Mouse (Mus musculus): Measurements from ENCODE around the gene Atxn2. TPM values are rescaled to one million over a fixed set of nuclear protein-coding genes. Genes with fewer than 3 reads are reported as not detected.

Gene Atxn2
- polyA plus RNA-seq (2012; ENCODE audit: insufficient read depth, low replicate concordance) = 42.8 and 45.7 TPM in 2 replicates

DNA sequence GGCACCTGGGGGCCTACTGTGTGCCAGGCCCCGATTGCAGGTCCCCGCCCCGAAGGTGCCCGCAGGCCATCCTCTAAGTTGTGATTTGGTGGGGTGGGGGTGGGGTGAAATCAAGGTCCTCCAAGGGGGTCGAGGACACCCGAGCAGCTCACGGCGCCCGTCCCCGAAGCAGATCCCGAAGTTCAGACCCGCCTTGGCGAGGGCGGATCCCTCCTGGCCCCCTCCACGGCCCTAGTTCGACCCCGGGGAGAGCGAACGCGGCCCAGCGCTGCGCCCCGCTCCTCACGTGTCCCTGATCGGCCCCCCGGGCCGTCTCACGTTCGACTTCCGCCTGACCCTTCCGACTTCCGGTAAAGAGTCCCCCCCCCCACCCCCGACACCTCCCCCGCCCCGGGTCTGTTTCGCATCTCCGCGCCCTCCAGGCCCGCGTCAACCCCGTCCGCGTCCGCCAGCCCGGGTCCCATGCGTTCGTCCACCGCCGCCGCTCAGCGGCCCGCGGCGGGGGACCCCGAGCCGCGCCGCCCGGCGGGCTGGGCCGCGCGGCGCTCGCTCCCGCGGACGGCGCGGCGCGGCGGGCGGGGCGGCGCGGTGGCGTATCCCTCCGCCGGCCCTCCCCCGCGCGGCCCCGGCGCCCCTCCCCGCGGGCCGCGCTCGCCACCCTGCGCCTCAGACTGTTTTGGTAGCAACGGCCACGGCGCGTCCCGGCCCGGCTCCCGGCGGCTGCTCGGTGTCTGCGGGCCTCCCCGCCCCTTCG, at the start of gene Atxn2:
Atxn2 (plus strand) TSS at position 164 of the 754 bp plus-strand sequence.
- H3K9me3 ChIP-seq = no peaks in the 10 kb centered on the region
- H3K27me3 ChIP-seq (replicated peaks) = no peaks in the 10 kb centered on the region
- H3K4me3 ChIP-seq (replicated peaks) = peak within 1 kb of the TSS; percentile 98
- peaks cover 40% of the 10 kb centered on the region for H3K4me1 ChIP-seq
- H3K36me3 ChIP-seq (replicated peaks; ENCODE audit: low read length) = peaks cover 15% of the 10 kb centered on the region
- TF ChIP-seq FLI1 (IDR thresholded peaks at IDR 0.05; ENCODE audit: low read length) = no peak

DNA sequence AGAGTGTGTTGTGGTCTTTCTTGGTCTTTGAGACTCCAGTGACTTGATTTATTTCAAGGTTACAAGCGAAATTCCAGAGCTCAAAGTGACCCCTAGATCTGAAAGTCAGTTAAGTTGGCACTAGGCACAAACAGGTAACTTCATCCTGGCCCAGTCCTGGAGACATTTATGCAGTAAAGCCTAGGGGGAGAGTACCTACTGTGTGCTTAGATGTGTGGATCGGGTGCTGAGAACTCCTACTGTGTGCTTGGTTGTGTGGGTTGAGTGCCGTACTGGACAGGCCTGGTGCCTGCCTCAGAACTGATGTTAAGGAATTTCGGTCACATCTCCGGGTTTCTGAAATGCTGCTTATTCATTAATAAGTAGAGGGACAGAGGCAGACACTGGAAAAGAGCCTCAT, 49.6 kb upstream of the Atxn2 start:
- Histone ChIP-seq H3K4me1 (peaks cover 46% of the 10 kb centered on the region), H3K27me3 (replicated peaks) (no peaks in the 10 kb centered on the region), H3K36me3 (replicated peaks; ENCODE audit: low read length) (peaks cover 47% of the 10 kb centered on the region), H3K9me3 (no peaks in the 10 kb centered on the region), H3K4me3 (replicated peaks) (peak overlapping the region; percentile 98)
- no peak for TF ChIP-seq FLI1 (IDR thresholded peaks at IDR 0.05; ENCODE audit: low read length)

DNA sequence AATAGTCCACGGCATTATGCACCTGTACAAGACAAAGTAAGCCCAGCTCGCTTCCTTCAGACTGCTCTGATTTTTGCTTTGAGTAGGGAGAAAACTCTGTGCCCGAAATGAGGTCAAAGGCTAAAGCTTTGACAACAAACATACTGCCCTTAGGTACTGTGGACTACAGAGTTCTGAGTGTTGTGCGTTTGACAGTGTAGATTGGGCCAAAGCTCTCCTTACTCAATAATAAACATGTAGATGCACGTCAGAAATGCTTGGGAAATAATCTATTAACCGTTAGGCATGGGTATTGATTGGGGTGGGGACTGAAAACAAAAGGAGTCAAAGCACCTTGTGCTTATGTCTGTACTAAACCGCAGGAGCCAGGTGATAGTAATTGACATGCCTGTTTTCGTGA, 47.7 kb upstream of the Atxn2 start:
- peaks cover 59% of the 10 kb centered on the region for H3K4me1 ChIP-seq
- H3K9me3 ChIP-seq = no peaks in the 10 kb centered on the region
- peaks cover 67% of the 10 kb centered on the region for H3K36me3 ChIP-seq (replicated peaks; ENCODE audit: low read length)
- no peak overlapping the region for H3K4me3 ChIP-seq (replicated peaks)
- no peak for TF ChIP-seq GATA1 (IDR thresholded peaks at IDR 0.05; ENCODE audit: borderline replicate concordance, low read length)
- TF ChIP-seq FLI1 (IDR thresholded peaks at IDR 0.05; ENCODE audit: low read length) = no peak
- H3K27me3 ChIP-seq (replicated peaks) = no peaks in the 10 kb centered on the region

DNA sequence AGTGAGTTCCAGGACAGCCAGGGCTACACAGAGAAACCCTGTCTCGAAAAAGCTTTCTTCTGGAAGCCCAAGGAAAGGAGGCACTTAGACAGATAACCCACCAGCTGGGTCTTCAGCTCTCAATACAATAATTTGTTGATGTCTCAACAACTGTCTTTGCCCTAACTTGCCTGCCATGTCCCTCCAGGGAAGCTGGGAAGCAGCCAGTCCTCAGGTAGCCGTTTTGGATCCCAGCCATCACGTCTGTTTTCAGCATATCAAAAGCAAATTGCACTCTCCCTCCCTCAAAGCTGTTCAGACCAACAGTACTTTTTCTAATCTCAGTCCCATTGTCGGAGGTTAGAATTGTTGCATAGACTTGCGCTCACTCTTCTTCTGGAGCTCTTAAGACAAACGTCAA, 47.1 kb upstream of the Atxn2 start:
- no peak for TF ChIP-seq FLI1 (IDR thresholded peaks at IDR 0.05; ENCODE audit: low read length)
- TF ChIP-seq GATA1 (IDR thresholded peaks at IDR 0.05; ENCODE audit: borderline replicate concordance, low read length) = no peak
- no peak overlapping the region for H3K4me3 ChIP-seq (replicated peaks)
- no peaks in the 10 kb centered on the region for H3K9me3 ChIP-seq
- no peaks in the 10 kb centered on the region for H3K27me3 ChIP-seq (replicated peaks)
- H3K4me1 ChIP-seq = peaks cover 59% of the 10 kb centered on the region
- H3K36me3 ChIP-seq (replicated peaks; ENCODE audit: low read length) = peaks cover 73% of the 10 kb centered on the region

DNA sequence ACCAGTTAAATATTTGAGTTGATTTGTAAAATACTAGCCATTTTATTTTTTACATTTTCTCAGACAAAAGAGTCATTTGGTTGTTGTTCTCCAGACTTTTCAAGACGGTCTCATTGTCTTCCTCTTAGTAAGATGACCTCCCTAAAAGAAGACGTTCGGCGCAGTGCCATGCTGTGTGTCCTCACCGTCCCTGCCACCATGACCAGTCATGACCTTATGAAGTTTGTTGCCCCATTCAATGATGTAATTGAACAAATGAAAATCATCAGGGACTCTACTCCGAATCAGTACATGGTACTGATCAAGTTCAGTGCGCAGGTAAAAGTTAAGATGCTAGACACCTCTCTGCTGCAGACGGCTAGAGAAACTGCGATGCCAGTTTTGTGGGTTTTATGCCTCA, 46.2 kb upstream of the Atxn2 start:
- H3K4me1 ChIP-seq = peaks cover 56% of the 10 kb centered on the region
- peaks cover 80% of the 10 kb centered on the region for H3K36me3 ChIP-seq (replicated peaks; ENCODE audit: low read length)
- no peaks in the 10 kb centered on the region for H3K9me3 ChIP-seq
- TF ChIP-seq FLI1 (IDR thresholded peaks at IDR 0.05; ENCODE audit: low read length) = no peak
- no peak for TF ChIP-seq GATA1 (IDR thresholded peaks at IDR 0.05; ENCODE audit: borderline replicate concordance, low read length)
- no peaks in the 10 kb centered on the region for H3K27me3 ChIP-seq (replicated peaks)
- H3K4me3 ChIP-seq (replicated peaks) = no peak overlapping the region

DNA sequence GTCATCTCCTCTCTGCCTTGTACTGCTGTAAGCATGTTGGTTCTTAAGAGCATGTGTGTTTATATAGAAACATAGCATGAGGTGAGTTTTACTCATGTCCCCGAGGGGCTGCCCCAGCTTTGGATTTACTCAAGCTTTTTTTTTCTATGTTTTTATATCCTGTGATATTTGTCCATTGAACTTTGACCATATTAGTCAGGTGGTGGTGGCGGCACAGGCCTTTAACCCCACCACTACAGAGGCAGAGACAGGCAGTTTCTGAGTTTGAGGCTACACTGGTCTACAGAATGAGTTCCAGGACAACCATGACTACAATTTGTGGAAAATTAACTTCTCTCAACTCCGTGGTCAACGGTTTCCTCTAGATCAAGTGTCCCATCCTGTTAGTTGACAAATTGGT, 44.1 kb upstream of the Atxn2 start:
- Histone ChIP-seq H3K27me3 (replicated peaks) (no peaks in the 10 kb centered on the region), H3K4me3 (replicated peaks) (peak overlapping the region; percentile 69), H3K4me1 (peaks cover 60% of the 10 kb centered on the region), H3K36me3 (replicated peaks; ENCODE audit: low read length) (peaks cover 93% of the 10 kb centered on the region), H3K9me3 (no peaks in the 10 kb centered on the region; the same call in 1 of the 2 replicates)
- no peak for TF ChIP-seq FLI1 (IDR thresholded peaks at IDR 0.05; ENCODE audit: low read length)
- no peak for TF ChIP-seq GATA1 (IDR thresholded peaks at IDR 0.05; ENCODE audit: borderline replicate concordance, low read length)

DNA sequence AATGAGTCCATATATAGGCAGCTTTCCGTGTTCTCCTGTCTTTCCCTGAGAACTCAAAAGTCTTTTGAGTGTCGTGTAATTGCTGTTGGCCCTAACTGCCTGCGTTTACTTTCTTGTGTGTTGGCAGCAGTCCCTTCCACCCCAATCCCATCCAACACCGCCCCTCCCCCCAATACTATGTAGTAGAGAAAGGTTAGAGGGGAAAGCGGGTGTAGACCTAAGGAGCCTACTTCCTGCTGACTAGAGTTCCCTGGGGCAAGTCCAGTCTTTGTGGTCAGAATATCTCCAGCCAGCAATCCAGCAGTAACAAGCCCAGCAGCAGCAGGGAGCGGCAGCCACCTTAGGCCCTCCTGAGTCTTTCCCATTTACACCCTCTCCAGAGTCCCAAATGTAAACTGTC, 42.7 kb upstream of the Atxn2 start:
- Histone ChIP-seq H3K4me1 (peaks cover 67% of the 10 kb centered on the region), H3K4me3 (replicated peaks) (no peak overlapping the region), H3K27me3 (replicated peaks) (no peaks in the 10 kb centered on the region), H3K9me3 (no peaks in the 10 kb centered on the region; the same call in 1 of the 2 replicates), H3K36me3 (replicated peaks; ENCODE audit: low read length) (peaks cover 93% of the 10 kb centered on the region)
- TF ChIP-seq GATA1 (IDR thresholded peaks at IDR 0.05; ENCODE audit: borderline replicate concordance, low read length) = no peak
- no peak for TF ChIP-seq FLI1 (IDR thresholded peaks at IDR 0.05; ENCODE audit: low read length)

DNA sequence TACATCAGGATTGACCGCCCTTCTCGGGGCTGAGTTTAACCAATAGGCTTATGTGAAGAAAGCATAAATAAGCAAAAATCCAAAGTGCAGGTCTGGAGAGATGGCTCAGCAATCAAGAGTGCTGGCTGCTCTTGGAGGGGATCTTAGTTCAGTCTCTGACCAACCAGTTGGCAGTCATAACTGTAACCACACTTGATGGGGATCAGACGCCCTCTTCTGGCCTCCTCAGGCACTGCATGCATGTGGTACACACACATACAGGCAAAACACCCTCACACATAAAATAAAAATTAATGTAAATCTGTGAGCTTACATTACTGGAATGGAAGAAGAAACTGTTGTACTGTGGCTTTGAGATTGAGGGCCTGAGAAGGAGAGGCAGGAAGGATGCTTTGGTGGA, 40.7 kb upstream of the Atxn2 start:
- no peak overlapping the region for H3K4me3 ChIP-seq (replicated peaks)
- H3K9me3 ChIP-seq = no peaks in the 10 kb centered on the region; the same call in 1 of the 2 replicates
- H3K27me3 ChIP-seq (replicated peaks) = no peaks in the 10 kb centered on the region
- TF ChIP-seq GATA1 (IDR thresholded peaks at IDR 0.05; ENCODE audit: borderline replicate concordance, low read length) = no peak
- peaks cover 89% of the 10 kb centered on the region for H3K36me3 ChIP-seq (replicated peaks; ENCODE audit: low read length)
- peaks cover 86% of the 10 kb centered on the region for H3K4me1 ChIP-seq

DNA sequence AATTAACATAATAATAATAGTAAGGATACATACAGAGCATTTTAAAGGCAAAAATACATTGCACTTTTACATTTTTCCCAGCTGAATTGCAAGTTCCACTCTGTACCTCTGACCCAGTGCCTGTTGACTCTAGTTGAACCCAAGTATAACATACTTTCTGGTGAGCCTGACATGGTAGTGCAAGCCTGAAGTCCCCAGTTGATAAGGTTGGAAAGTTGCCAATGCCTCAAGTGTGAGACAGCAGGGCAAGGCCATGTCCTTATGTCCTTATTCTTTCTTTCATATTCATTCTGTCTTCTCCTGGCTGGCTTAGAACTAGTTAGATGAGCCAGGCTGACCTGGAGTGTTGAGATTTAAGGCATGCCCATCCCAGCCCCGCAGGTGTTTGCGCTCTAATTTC, 28.9 kb upstream of the Atxn2 start:
- no peak for TF ChIP-seq FLI1 (IDR thresholded peaks at IDR 0.05; ENCODE audit: low read length)
- no peak for TF ChIP-seq GATA1 (IDR thresholded peaks at IDR 0.05; ENCODE audit: borderline replicate concordance, low read length)
- H3K4me3 ChIP-seq (replicated peaks) = no peak overlapping the region
- peaks cover 100% of the 10 kb centered on the region for H3K36me3 ChIP-seq (replicated peaks; ENCODE audit: low read length)
- H3K9me3 ChIP-seq = no peaks in the 10 kb centered on the region
- H3K4me1 ChIP-seq = 0 out of 2 replicates have a peak, but pooled peaks cover 3% of the 10 kb centered on the region
- H3K27me3 ChIP-seq (replicated peaks) = no peaks in the 10 kb centered on the region

DNA sequence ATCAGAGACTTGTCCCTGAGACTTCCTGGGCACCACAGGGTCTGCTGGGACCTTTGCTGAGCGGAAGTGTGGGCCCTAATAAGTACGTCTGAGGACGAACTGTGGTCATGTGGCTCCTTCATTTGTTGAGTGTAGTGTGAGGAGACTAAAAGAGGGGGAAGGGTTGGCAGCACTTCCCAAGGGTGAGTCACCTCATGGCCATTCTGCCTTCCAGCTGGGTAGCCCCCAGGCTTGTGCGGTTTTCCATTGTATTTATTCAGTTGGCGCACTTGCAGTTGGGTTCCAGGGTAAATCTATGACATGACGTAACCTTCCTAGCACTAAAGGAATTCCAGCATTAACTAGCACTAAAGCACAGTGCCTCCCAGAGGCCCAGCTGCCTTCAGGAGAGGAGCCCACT, 25.6 kb upstream of the Atxn2 start:
- peaks cover 78% of the 10 kb centered on the region for H3K36me3 ChIP-seq (replicated peaks; ENCODE audit: low read length)
- no peak for TF ChIP-seq FLI1 (IDR thresholded peaks at IDR 0.05; ENCODE audit: low read length)
- no peak for TF ChIP-seq GATA1 (IDR thresholded peaks at IDR 0.05; ENCODE audit: borderline replicate concordance, low read length)
- H3K4me3 ChIP-seq (replicated peaks) = no peak overlapping the region
- no peaks in the 10 kb centered on the region for H3K27me3 ChIP-seq (replicated peaks)
- H3K4me1 ChIP-seq = 0 out of 2 replicates have a peak, but pooled peaks cover 3% of the 10 kb centered on the region
- no peaks in the 10 kb centered on the region for H3K9me3 ChIP-seq
